Mouse (Mus musculus): ENCODE data around the gene Hcfc1. TPM values are rescaled to one million over a fixed set of nuclear protein-coding genes. Genes with fewer than 3 reads are reported as not detected.

The Hcfc1 gene
- polyA plus RNA-seq, 1 experiment from 2014 or later = 19.0 TPM

DNA sequence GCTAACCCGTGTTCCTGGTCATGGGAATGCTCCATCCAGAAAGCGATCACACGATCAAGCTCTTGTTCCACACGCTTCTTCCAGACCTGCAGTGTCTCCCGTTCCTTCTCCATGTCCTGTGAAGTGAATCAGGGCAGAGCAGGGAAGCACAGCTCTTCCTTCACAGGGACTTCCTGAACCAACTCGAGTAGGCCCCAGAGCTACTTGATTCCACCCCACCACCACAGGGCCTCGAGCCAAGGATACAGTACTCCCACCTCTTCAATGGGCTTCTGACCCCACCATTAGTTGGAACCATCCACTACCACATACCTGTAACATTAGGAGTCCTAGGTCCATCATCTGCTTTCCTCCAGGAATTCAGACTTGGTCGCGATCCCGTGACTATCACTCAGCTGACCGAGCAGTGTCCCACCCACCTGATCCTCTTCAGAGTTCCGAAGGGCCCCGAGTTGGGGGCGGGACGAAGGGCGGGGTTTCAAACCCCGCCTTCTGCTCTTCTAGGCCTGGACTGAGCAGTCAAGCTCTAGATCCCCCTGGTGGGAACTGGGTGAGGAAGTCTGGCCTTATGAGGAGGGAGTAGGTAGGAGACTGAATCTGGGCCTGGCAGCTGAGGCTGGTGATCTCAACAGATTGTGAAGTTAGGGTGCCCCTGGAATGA is 35.6 kb downstream of the Hcfc1 start, which contains the start of gene Renbp:
Gene Renbp (minus strand): TSS at position 449 of the 661 bp plus-strand sequence.
- ATAC-seq = peak; percentile 81
- Histone ChIP-seq H3K4me1 (replicated peaks; ENCODE audit: control insufficient read depth, insufficient read depth, low read length) (no peaks in the 10 kb centered on the region), H3K9ac (ENCODE audit: low read depth, low read length) (0 out of 2 replicates have a peak within 1 kb of the TSS, but pooled peaks have one; percentile 27), H3K4me2 (replicated peaks; ENCODE audit: low read depth) (peak within 1 kb of the TSS; percentile 59), H3K9me3 (ENCODE audit: control insufficient read depth) (no peaks in the 10 kb centered on the region), H3K4me3 (ENCODE audit: low read depth, low read length) (peak within 1 kb of the TSS; percentile 35), H3K27me3 (replicated peaks; ENCODE audit: control insufficient read depth, insufficient read depth, low read length) (no peaks in the 10 kb centered on the region), H3K36me3 (ENCODE audit: control insufficient read depth, insufficient read depth) (peaks cover 10% of the 10 kb centered on the region; the same call in 1 of the 2 replicates), H3K27ac (ENCODE audit: low read depth, low read length) (peak within 1 kb of the TSS; percentile 58)
- peak; percentile 55 for TF ChIP-seq CTCF (IDR thresholded peaks at IDR 0.05; ENCODE audit: low read depth)
- WGBS = 31% methylated on average over 17 of the region's 17 CpGs

DNA sequence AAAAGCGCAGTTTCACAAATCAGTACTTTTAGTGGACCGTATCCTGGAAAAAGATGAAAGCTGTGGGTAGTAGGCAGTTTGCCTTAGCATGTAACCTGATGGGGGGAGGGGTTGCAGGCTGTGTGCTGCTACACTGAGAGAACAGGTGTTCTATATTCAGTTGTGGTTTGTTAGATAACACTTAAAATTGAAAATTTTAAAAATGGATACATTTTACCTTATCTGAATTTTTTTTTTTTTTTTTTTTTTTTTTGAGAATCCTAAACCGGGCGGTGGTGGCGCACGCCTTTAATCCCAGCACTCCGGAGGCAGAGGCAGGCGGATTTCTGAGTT is 43.6 kb downstream of the Hcfc1 start:
- TF ChIP-seq CTCF (IDR thresholded peaks at IDR 0.05; ENCODE audit: low read depth) = no peak
- no peak overlapping the region for H3K9ac ChIP-seq (ENCODE audit: low read depth, low read length)
- 73% methylated on average over 8 of the region's 8 CpGs for WGBS

DNA sequence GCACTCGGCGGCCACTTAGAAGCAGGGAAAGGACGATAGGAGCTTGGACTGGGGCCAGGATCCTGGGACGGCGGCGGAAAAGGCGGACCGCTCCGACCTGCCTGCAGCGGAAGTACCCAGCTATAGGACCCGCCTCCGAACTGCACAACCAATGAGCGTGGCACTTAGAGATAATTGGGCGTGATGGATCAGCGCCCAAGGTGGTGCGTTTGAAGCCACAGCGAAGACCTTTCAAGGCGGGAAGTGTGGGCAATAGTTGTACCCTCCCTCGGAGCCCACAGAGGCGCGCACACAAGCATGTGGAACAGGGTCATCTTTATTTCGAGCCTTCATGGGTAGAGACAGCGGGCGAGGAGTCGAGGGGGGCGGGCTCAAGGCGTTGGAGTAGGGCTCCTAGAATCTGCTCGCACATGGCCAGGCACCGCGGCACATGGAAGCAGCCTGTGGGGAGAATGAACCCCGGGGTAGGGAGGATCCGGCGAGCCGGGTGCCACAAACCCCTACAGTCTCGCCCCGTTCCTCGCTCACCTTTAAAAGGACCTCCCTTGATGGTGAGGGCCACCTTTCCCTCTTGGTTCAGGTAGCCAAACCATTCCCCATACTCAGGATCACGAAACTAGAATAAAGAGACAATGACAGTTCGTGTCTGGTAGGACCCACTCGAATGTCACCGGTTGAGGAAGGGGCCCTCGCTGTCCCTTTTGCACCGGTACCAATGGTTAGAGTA is 44.2 kb downstream of the Hcfc1 start, which contains the start of the genes Arhgap4 and Naa10:
Gene Arhgap4 (minus strand): TSS at position 48 of the 727 bp plus-strand sequence.
Gene Naa10 (minus strand): TSS at position 122 of the 727 bp plus-strand sequence.
- Histone ChIP-seq H3K9ac (ENCODE audit: low read depth, low read length) (peak within 1 kb of the TSS; percentile 48), H3K27me3 (replicated peaks; ENCODE audit: control insufficient read depth, insufficient read depth, low read length) (no peaks in the 10 kb centered on the region), H3K27ac (ENCODE audit: low read depth, low read length) (peak within 1 kb of the TSS; percentile 46), H3K4me1 (replicated peaks; ENCODE audit: control insufficient read depth, insufficient read depth, low read length) (no peaks in the 10 kb centered on the region), H3K9me3 (ENCODE audit: control insufficient read depth) (no peaks in the 10 kb centered on the region), H3K4me2 (replicated peaks; ENCODE audit: low read depth) (peak within 1 kb of the TSS; percentile 62), H3K36me3 (ENCODE audit: control insufficient read depth, insufficient read depth) (peaks cover 4% of the 10 kb centered on the region; the same call in 1 of the 2 replicates), H3K4me3 (ENCODE audit: low read depth, low read length) (peak within 1 kb of the TSS; percentile 47)
- 23% methylated on average over 43 of the region's 43 CpGs for WGBS
- peak; percentile 93 for ATAC-seq
- TF ChIP-seq CTCF (IDR thresholded peaks at IDR 0.05; ENCODE audit: low read depth) = no peak

More for the DNA sequence above, 43.6 kb downstream of the Hcfc1 start:
- Histone ChIP-seq H3K27me3 (replicated peaks; ENCODE audit: control insufficient read depth, insufficient read depth, low read length) (no peaks in the 10 kb centered on the region), H3K4me2 (replicated peaks; ENCODE audit: low read depth) (peak overlapping the region; percentile 62), H3K9me3 (ENCODE audit: control insufficient read depth) (no peaks in the 10 kb centered on the region), H3K36me3 (ENCODE audit: control insufficient read depth, insufficient read depth) (peaks cover 4% of the 10 kb centered on the region; the same call in 1 of the 2 replicates), H3K4me3 (ENCODE audit: low read depth, low read length) (0 out of 2 replicates have a peak overlapping the region, but pooled peaks have one; percentile 47), H3K4me1 (replicated peaks; ENCODE audit: control insufficient read depth, insufficient read depth, low read length) (no peaks in the 10 kb centered on the region), H3K27ac (ENCODE audit: low read depth, low read length) (no peak overlapping the region)
- no peak for ATAC-seq

GRCm38 (mm10) chrX:73921285-73921822 is 44.8 kb downstream of the Hcfc1 start:
- Histone ChIP-seq H3K4me3 (ENCODE audit: low read depth, low read length) (peak overlapping the region; percentile 47), H3K9me3 (ENCODE audit: control insufficient read depth) (no peaks in the 10 kb centered on the region), H3K9ac (ENCODE audit: low read depth, low read length) (peak overlapping the region; percentile 48), H3K4me1 (replicated peaks; ENCODE audit: control insufficient read depth, insufficient read depth, low read length) (no peaks in the 10 kb centered on the region), H3K4me2 (replicated peaks; ENCODE audit: low read depth) (peak overlapping the region; percentile 62), H3K36me3 (ENCODE audit: control insufficient read depth, insufficient read depth) (peaks cover 2% of the 10 kb centered on the region; the same call in 1 of the 2 replicates), H3K27ac (ENCODE audit: low read depth, low read length) (peak overlapping the region; percentile 46), H3K27me3 (replicated peaks; ENCODE audit: control insufficient read depth, insufficient read depth, low read length) (no peaks in the 10 kb centered on the region)
- ATAC-seq = peak; percentile 35
- 15% methylated on average over 34 of the region's 34 CpGs for WGBS
- no peak for TF ChIP-seq CTCF (IDR thresholded peaks at IDR 0.05; ENCODE audit: low read depth)

- Histone ChIP-seq H3K4me2 (replicated peaks; ENCODE audit: low read depth) (no peak overlapping the region), H3K36me3 (ENCODE audit: control insufficient read depth, insufficient read depth) (no peaks in the 10 kb centered on the region), H3K27ac (ENCODE audit: low read depth, low read length) (no peak overlapping the region), H3K27me3 (replicated peaks; ENCODE audit: control insufficient read depth, insufficient read depth, low read length) (no peaks in the 10 kb centered on the region), H3K9ac (ENCODE audit: low read depth, low read length) (no peak overlapping the region), H3K4me1 (replicated peaks; ENCODE audit: control insufficient read depth, insufficient read depth, low read length) (no peaks in the 10 kb centered on the region), H3K9me3 (ENCODE audit: control insufficient read depth) (no peaks in the 10 kb centered on the region), H3K4me3 (ENCODE audit: low read depth, low read length) (no peak overlapping the region)
- TF ChIP-seq CTCF (IDR thresholded peaks at IDR 0.05; ENCODE audit: low read depth) = no peak
- WGBS = 65% methylated on average over 5 of the region's 5 CpGs
- no peak for ATAC-seq
Observed at GRCm38 (mm10) chrX:73918631-73919030, 47.5 kb downstream of the Hcfc1 start.

DNA sequence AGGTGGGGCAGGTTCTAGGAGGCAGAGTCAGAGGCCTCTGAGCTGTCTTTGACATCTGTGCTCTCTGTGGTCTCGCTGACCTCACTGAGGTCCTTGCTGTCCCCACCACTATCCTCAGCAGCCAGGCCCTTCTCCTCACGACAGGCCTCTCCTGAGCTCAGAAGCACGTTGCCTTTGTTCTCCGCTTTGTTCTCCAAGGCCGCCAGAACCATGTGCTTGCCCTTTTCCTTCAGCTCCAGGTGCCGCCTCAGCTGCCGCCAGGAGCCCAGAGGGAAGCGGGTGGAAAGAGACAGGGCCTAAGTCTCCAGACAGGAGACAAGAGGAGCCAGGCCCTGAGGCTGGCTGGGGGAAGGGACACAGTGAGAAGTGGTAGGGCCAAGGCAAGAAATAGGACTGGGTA is 49.2 kb downstream of the Hcfc1 start:
- ATAC-seq = no peak
- Histone ChIP-seq H3K36me3 (ENCODE audit: control insufficient read depth, insufficient read depth) (no peaks in the 10 kb centered on the region), H3K4me1 (replicated peaks; ENCODE audit: control insufficient read depth, insufficient read depth, low read length) (no peaks in the 10 kb centered on the region), H3K9me3 (ENCODE audit: control insufficient read depth) (no peaks in the 10 kb centered on the region), H3K27me3 (replicated peaks; ENCODE audit: control insufficient read depth, insufficient read depth, low read length) (no peaks in the 10 kb centered on the region), H3K4me3 (ENCODE audit: low read depth, low read length) (no peak overlapping the region), H3K4me2 (replicated peaks; ENCODE audit: low read depth) (no peak overlapping the region), H3K27ac (ENCODE audit: low read depth, low read length) (0 out of 2 replicates have a peak overlapping the region, but pooled peaks have one; percentile 4), H3K9ac (ENCODE audit: low read depth, low read length) (no peak overlapping the region)
- no peak for TF ChIP-seq CTCF (IDR thresholded peaks at IDR 0.05; ENCODE audit: low read depth)
- 77% methylated on average over 8 of the region's 8 CpGs for WGBS
